Mouse (Mus musculus) layer of hippocampus, adult 8-10 months (tissue): ENCODE data around the gene Spaca6. TPM values are rescaled to one million over a fixed set of nuclear protein-coding genes. Genes with fewer than 3 reads are reported as not detected.
"Not testable (repeated sequence)": the region's sequence is repeated elsewhere in the genome, so short reads cannot be mapped to it uniquely, and the experiment has no call there.

Experiments
- DNase-seq, 2 experiments: peaks; one replicate each; pipeline ENCODE4 v3.0.0; 2022; ENCODE audit warnings: low spot score in 2 of 2
- total RNA-seq, 4 experiments: library from RNA; stranded (reverse); gene quantifications; 2 replicates each; pipeline ENCODE4 v1.2.4; 2022

The Spaca6 gene
- total RNA-seq, 4 experiments from 2014 or later, result 88.5 to 132 (median 119) TPM

GRCm38 (mm10) chr17:17843534-17844261, 16.7 kb downstream of the Spaca6 start:
- no peak for DNase-seq

- not testable (repeated sequence) for DNase-seq
These were observed 17.6 kb downstream of the Spaca6 start for GRCm38 (mm10) chr17:17844606-17845005.

- DNase-seq, result peak in 1 of 2 experiments; percentile 30
These were observed 18.4 kb downstream of the Spaca6 start for GRCm38 (mm10) chr17:17845187-17846027.

DNA sequence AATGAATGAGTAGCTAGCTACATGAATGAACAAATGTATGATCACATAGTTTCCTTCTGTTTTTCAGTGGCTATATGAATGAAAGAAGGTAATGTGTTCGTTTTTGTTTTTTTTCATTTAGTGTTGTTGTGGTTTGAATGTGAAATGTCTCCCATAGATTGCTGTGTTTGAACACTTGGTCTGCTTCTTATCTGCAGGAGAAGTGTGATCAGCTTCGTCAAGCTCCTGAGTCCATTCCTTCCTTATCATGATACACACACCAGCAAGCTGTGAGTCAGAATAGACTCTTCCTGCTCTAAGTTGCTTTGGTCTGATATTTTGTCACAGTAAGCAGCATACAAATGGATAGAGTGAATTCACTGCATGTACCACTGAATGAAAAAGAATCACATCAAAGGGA, 22.0 kb downstream of the Spaca6 start:
- no peak for DNase-seq

DNA sequence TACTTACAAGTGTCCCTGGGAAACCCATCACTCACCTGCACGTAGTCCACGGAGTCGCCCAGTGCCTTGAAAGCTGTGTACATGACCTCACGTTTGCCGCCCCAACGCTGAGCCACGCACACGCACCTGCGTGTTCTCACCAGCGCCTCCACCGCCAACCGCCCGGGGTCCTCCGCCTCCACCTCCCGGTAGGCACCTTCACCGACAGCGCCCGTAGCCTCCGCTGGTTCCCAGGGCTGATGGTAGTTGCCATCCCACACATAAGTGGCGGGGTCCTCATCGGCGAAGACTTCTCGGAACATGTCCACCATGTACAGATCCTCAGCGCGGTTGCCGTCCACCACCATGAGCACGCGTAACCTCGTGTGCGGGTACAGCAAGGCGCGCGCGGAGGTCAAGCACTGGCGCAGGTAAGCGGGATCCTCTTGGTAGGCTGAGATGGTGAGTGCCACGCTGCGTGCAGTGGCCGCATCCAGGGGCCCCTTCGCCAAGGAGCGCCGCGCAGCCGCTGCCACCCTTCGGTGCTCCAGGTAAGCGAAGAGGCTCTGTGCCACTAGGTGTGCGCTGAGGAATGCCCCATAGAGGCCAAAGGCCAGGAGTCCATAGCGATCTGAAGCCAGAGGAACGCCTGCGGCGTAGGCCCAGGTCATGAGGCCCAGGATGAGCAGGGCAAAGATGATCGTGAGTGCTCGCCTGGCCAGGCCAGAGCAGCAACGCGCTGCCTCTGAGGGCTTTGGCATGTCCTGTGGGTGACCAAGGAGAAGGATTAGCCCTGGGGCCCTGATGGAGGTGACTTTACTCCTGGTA, 23.2 kb downstream of the Spaca6 start:
- peak in 1 of 2 experiments; percentile 23 for DNase-seq

GRCm38 (mm10) chr17:17855064-17855838, 28.3 kb downstream of the Spaca6 start, which contains the start of gene Has1:
Has1 (minus strand) TSS chr17:17855205.
- no peak for DNase-seq

- no peak for DNase-seq
These were observed 29.7 kb downstream of the Spaca6 start for GRCm38 (mm10) chr17:17856612-17857011.

GRCm38 (mm10) chr17:17857446-17857845, 30.5 kb downstream of the Spaca6 start:
- DNase-seq, result no peak

GRCm38 (mm10) chr17:17860110-17860509, 33.2 kb downstream of the Spaca6 start:
- no peak for DNase-seq

GRCm38 (mm10) chr17:17862360-17862759, 35.4 kb downstream of the Spaca6 start:
- DNase-seq, result no peak

- no peak for DNase-seq
These were observed 38.2 kb downstream of the Spaca6 start for GRCm38 (mm10) chr17:17865168-17865567.

DNA sequence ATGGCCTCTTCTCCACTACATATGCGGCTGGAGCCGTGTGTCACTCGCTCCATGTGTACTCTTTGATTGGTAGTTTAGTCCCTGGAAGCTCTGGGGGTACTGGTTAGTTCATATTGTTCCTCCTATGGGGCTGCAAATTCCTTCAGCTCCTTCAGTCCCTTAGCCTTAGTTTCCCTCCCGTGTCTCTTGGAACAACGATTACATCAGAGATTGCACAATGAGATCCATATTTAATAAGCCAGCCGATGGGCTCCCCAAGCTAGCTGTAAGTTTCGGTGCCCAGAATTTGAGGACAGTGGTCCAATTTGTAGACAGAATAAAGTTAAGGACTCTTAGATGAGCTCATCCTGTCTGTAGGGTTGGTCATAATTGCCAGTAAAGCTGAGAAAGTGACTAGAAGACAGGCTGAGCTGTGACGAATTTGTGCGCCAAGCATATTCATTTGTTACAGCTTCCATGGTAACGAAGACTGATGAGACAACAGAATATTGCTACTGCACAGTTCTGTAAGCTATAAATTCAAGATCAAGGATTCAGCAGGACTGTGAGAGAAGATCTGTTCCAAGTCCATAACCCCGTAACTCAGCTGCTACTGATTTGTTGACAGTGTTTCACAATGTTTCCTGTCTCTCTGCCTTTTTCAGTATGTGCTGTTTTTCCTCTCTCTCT, 40.0 kb downstream of the Spaca6 start:
- no peak for DNase-seq

DNA sequence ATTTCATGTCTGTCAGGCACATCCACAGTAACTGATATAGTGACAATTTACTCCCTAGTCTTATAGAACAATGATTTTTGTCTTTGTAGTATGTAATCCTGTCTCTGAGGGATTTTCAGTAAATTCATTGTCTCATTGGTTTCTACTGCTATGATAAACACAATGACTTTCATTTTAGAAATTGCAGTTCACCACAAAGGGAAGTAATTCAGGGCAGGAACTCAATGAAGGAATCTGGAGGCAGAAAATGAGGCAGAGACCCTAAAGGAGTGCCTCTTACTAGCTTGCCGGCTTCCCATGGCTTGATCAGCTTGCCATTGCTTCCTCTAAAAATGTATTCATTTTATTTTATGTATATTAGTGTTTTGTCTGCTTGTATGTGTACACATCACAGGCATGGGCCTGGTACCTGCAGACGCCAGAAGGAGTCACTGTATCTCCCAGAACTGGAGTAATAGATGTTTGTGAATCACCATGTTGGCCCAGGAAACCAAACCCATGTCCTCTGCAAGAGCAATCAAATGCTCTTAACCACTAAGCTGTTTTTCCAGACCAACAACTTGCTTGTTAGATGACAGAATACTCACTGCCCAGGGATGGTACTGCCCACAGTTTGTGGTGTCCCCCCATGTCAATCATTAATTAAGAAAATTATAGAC, 44.1 kb downstream of the Spaca6 start:
- DNase-seq, result no peak

GRCm38 (mm10) chr17:17871697-17872096, 44.7 kb downstream of the Spaca6 start:
- no peak for DNase-seq

GRCm38 (mm10) chr17:17879347-17879746, 52.4 kb downstream of the Spaca6 start:
- DNase-seq, result no peak

DNA sequence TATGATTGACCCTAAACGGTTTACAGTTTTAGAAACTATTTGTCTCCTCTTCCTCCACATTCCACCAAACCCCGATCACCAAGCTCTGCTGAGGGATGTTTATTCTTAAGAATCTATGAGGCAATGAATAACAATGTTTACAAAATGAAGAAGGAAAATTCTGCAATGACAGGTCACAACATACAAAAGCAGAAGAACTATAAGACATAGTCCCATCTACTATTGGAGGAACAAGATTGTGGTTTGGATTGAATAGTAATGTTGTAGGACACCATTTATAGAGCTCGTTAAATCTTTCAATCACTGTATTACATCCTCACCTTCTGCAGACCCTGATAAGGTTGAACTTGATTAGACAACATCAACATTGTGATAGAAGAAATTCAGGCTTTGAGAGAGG, 55.7 kb downstream of the Spaca6 start:
- DNase-seq, result no peak

- DNase-seq, result no peak
These were observed 56.9 kb downstream of the Spaca6 start, which contains the start of gene Fpr1 for GRCm38 (mm10) chr17:17883840-17884239. Fpr1 (minus strand) TSS chr17:17883940.

GRCm38 (mm10) chr17:17887774-17888248, 60.9 kb downstream of the Spaca6 start, which contains the start of the genes Fpr2 and Fpr3:
Fpr2 (plus strand) TSS chr17:17887824.
Fpr3 (plus strand) TSS chr17:17887852.
- DNase-seq, result no peak

DNA sequence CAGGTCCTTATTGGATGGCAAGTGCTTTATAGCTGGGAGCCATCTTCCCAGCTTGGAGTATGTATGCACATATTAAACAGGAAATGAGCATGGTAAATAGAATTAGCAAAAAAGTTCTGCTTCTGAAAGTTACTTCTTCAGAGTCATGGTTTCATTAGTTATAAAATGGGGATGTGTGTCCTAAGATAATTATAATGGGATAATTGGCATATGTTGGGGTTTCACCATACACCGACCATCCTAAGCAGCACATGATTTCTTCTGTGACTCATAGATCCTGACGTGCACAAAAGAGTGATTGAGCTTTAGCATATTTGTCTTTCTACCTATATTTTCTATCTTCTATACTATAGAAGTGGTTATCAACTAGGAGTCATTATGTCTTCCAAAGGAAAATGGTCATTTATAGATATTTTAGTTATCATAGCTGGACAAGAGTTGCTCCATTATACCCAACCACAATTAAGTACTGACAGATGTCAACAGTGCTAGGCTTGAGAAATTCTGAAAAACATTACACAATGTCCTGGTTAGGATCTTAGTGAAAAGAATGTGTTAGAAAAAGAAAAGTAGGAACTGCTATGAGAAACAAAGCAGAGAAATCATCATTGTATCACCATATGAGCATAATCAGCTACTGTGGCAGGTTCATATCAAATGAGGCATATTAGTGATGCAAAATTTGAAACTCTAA, 62.9 kb downstream of the Spaca6 start:
- no peak for DNase-seq
